Mouse (Mus musculus) layer of hippocampus, postnatal 10 days (tissue): Measurements from ENCODE around the gene Srp9. TPM values are rescaled to one million over a fixed set of nuclear protein-coding genes. Genes with fewer than 3 reads are reported as not detected.
"Not testable (repeated sequence)": the region's sequence is repeated elsewhere in the genome, so short reads cannot be mapped to it uniquely, and the experiment has no call there.

Source experiments
- DNase-seq, 2 experiments: peaks; one replicate each; pipeline ENCODE4 v3.0.0; 2021; ENCODE audit warnings: low spot score in 2 of 2
- total RNA-seq, 2 experiments: library from RNA; stranded (reverse); gene quantifications; 2 replicates each; pipeline ENCODE4 v1.2.3; 2021

The Srp9 gene
- total RNA-seq, 2 experiments from 2014 or later: 54.4 to 59.7 TPM

DNA sequence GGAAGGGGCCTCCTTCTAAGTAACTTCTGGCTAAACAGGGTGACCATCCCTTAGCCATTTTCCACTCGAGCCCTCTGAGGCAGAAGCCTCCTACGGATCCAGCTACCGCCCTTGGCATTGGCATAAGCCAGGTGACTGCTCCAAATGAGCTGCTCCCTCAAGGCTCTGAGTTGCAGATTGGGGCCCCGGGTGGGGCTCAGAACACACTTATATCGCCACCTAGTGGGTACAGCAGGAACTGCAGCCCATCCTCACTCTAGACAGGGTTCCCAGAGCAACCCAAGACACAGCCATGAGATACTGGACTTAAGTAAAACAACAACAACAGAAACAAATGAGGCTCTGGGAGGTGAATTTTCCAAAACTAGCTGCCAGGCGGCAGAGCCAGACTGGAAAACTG is 15.8 kb downstream of the Srp9 start:
- peak; percentile 82 to 85 for DNase-seq

DNA sequence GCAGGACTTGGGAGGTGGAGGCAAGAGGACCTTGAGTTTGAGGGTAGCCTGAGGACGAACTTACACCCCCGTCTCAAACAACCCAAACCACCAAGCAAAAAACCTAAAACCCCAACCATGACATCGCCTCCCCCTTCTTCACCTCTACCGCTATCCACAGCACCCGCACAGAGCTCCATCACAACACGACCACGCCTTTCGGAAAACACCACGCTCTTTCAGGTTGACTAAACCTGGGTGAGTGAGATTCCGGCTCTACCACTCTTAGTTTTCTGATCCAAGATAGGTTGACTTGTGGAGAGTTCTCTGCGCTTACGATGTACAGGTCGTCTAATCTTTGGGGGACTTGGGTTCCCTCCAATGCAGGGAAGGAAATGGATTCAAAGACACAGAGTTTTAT is 18.2 kb downstream of the Srp9 start:
- no peak for DNase-seq

GRCm38 (mm10) chr1:182143288-182143687 is 18.8 kb downstream of the Srp9 start:
- DNase-seq: no peak

DNA sequence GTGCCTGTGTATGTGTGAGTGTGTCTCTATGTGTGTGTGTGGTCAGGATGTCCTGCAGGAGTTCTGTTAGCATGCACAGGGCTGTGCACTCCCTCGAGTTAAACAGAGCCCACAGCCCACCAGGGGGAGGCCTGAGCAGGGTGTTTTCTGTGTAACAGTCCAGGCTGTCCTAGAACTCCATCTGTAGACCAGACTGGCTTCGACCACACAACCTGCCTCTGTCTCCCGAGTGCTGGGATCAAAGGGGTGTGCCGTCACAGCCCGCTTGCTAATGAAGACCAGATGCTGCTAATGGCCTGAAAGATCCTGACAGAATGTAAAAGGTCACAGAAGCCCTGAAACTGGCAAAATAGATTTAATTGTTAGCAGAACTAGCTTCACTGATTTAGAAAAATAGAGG is 21.0 kb downstream of the Srp9 start:
- DNase-seq: no peak

DNA sequence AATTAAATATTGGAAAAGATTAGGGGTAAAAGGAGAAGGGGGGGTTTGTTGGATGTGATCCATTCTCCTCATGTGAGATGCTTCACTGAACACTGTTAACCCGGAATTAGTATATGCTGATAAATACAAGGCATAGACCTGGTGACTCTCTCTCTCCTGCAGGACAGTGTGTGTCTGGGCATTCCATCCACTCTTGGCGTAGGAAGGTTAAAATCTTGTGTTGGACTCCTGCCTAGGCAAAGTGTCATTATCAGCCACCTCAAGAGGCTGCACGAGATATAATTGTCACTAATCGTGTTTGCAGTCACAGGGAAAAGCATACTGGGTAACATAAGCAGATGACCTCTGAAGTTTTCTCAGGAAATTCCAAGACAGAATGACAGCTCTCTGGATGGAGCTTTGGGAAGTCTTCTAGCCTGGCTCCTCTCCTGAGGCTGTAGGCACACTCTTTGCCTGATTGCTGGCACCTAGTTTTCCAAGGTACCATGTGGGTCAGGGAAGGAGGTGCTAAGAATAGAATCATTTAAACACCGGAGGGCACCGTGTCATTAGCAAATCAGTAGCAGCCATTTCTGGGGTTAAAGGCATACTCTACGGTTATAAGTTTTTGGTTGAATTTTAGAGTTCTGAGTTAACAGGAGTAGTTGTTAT is 24.5 kb downstream of the Srp9 start:
- no peak for DNase-seq

DNA sequence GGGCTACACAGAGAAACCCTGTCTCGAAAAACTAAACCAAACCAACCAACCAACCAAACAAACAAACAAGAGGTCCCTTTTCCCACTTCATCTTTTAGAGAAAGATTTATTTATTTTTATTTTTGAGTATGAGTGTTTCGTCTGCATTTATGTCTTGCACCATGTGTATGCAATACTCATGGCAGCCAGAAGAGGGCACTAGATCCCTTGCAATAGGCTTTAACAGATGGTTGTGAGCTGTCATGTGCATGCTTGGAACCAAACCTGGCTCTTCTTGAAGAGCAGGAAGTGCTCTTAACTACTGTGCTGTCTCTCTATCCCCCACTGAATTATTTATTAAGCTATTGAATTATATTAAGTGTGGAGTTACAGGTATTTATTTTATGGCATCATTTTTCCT is 25.4 kb downstream of the Srp9 start:
- DNase-seq: no peak

DNA sequence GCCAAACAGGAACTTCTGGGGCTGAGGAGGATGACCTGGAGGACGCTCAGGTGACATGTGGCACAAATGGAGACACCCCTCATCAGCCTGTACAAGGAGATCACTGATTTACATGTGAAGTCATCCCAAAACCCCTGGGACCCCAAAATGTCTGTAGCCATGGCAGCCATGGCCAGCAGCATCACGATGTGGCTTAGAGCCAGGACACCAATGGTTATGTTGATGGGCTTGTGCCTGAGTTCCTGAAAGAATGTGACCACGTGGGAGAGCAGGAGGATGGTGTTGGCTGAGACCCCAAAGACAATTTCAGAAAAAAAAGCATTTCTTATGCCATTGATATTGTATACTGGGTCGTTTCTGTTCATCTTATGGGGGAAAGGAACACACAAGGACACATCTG is 33.2 kb downstream of the Srp9 start:
- DNase-seq: no peak

- no peak for DNase-seq
Measured at GRCm38 (mm10) chr1:182159575-182159974, 35.0 kb downstream of the Srp9 start.

- DNase-seq: no peak
Measured at GRCm38 (mm10) chr1:182162951-182163350, 38.4 kb downstream of the Srp9 start.

DNA sequence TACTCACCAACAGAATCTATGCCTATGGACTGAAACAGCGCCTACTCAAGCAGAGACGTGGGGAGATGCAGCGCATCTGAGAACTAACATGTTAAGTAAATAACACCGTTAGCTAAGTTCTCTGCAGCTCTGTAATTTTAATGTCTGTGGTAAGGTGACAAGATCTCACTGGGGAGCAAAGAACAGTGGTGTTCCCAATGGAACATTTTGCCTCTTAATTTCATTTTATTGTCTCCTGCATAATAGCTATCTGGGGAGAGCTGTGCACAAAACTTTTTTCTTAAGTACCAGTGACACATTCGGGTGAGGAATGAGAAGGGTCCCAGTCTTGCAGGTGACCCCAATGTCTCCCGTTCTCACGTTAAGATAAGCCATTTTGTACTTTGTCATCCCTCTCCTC is 39.8 kb downstream of the Srp9 start, which contains the start of gene Vmn1r1:
TSS of gene Vmn1r1 (minus strand) at position 101 of the 400 bp plus-strand sequence.
- no peak for DNase-seq

GRCm38 (mm10) chr1:182170206-182170605 is 45.7 kb downstream of the Srp9 start:
- DNase-seq: not testable (repeated sequence)

- DNase-seq: not testable (repeated sequence)
Measured at GRCm38 (mm10) chr1:182176985-182177384, 52.4 kb downstream of the Srp9 start.

GRCm38 (mm10) chr1:182181456-182182305 is 57.1 kb downstream of the Srp9 start:
- DNase-seq: no peak

Other genes starting within 250 kb of the Srp9 start
- 100 to 1,000 TPM; 173 to 184 TPM for gene Enah, start 104.7 kb upstream of the Srp9 start, total RNA-seq
- gene Vmn1r1, start 39.7 kb downstream of the Srp9 start, total RNA-seq: not detected
- gene Degs1, start 158.1 kb downstream of the Srp9 start, total RNA-seq: 10 to 100 TPM; 65.5 to 75.3 TPM
- gene Fbxo28, start 216.9 kb downstream of the Srp9 start, total RNA-seq: 10 to 100 TPM; 43.2 to 46.8 TPM